Mouse (Mus musculus): ENCODE measurements around the gene Tlr6.

The Tlr6 gene

DNA sequence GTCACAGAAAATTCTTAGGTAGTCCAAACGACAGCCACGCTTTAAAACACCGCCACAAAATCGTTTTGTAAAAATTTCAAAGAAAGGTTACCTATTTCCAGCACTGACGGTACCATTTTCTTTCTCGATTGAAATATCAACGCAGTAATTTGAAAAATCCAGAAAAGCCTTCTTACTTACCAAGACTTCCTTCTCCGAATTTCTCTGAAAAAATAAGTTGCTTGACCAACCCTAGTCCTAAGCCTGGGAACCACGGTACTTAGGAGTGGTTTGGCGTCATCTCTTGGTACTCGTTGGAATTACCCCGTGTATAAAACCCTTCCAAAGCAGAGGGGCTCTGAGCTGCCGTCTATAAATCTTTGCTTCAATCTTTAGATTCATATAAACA lies at the start of gene Tlr6:
TSS of gene Tlr6 (minus strand) at position 255 of the 388 bp plus-strand sequence.
- DNase-seq (ENCODE audit: inconsistent ontology term) = no peak

DNA sequence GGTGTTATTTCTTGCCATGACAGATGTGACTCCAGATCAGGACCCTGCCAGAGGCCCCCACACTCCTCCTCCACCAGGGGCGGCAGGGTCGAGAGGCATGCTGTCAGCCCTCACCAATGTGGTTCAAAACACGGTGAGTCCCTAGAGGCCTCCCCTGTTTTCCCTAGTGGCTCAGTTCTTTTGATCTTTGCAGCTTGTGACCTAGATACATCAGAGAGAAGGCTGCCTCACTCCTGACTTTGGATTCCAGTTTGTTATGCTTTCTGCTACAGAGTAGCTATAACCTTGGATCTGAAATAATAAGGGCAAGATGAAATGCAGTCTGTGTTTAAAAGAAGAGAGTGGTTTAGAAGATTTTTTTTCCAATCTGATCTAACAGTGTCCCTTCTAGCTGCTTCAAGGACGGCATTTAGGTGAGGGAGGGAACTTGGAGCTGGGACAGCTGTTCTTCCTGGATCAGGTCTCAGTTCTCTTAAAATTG lies 46.2 kb upstream of the Tlr6 start:
- no peak for DNase-seq (ENCODE audit: inconsistent ontology term)

DNA sequence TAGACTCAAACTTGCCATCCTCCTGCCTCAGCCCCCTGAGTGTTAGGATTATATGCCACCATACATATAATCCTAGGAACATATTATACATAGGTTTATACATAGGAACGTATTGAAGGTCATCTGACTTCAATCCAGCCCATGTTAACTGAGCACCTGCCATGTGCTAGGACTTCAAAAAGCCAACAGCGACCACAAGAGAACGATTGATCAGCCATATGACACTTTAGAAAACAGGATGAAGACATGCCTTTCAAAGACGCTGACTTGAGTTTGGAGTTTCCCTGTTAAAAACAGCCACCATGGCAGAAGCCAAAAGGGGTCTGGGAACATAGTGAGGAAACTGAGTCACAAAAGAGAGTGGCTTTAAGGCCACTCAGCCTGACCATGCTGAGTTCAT lies 45.4 kb upstream of the Tlr6 start:
- no peak for DNase-seq (ENCODE audit: inconsistent ontology term)

- DNase-seq (ENCODE audit: inconsistent ontology term) = peak; percentile 76
These were observed 44.1 kb upstream of the Tlr6 start for GRCm38 (mm10) chr5:65003946-65004535.

- DNase-seq (ENCODE audit: inconsistent ontology term) = peak; percentile 54
These were observed 43.3 kb upstream of the Tlr6 start for GRCm38 (mm10) chr5:65002940-65003824.

DNA sequence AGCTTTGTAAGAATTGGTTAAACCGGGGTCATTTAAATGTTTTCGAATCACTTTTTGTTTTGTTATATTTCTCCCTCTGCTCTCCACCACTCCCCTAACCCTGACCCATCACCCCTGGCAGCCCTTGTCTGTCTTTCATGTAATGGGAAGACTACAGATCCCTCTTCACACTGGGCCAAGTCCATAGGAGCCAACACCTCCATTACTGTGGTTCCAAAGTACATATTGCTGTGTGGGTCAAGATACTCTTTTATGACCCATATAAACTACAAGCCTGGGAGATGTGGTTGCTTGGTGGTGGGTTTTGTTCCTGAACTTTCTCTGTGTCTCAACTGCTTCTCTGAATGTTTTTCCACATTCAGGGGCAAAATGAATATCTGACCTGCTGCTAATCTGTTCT lies 35.5 kb upstream of the Tlr6 start:
- DNase-seq (ENCODE audit: inconsistent ontology term) = no peak

- DNase-seq (ENCODE audit: inconsistent ontology term) = peak; percentile 93
These were observed 32.6 kb upstream of the Tlr6 start for GRCm38 (mm10) chr5:64992540-64992939.

- no peak for DNase-seq (ENCODE audit: inconsistent ontology term)
These were observed 30.0 kb upstream of the Tlr6 start for GRCm38 (mm10) chr5:64989940-64990339.

DNA sequence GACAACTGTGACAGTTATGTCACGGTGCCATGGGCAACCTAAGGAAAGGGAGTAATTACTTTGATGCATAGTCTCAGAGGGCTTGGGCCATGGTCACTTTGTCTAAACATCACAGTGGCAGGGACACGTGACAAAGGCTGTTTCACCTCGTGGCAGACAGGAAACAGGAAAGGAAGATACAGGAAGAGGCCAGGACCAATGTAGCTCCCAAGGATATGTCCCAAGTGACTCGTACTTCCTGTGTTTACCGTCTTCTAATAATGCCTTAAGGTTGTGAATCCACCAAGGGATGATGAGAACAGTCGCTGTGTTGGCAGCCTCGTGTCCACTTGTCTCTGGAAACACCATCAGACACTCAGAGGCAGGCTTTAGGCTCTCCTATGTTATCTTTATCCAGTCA lies 26.1 kb upstream of the Tlr6 start:
- no peak for DNase-seq (ENCODE audit: inconsistent ontology term)

GRCm38 (mm10) chr5:64977128-64977527 lies 17.2 kb upstream of the Tlr6 start:
- DNase-seq (ENCODE audit: inconsistent ontology term) = no peak

DNA sequence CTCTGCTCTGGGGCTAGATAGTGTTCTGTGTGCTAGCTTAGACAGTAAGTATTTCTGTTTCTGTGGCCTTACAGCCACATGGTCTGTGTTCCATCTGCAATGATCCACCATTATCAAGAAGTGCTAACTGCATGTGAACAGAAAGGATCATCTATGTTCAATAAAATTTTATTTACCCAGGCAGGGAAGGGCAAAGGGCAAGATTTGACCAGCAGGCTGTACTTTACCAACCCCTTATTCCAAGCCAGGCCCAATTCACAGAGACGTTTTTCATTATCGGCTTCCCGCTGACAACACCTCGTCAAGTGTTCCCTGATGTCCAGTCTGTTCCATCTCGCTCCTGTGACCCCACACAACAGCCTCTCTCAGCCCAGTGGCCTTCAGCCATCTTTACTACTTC lies 15.2 kb upstream of the Tlr6 start:
- DNase-seq (ENCODE audit: inconsistent ontology term) = no peak

DNA sequence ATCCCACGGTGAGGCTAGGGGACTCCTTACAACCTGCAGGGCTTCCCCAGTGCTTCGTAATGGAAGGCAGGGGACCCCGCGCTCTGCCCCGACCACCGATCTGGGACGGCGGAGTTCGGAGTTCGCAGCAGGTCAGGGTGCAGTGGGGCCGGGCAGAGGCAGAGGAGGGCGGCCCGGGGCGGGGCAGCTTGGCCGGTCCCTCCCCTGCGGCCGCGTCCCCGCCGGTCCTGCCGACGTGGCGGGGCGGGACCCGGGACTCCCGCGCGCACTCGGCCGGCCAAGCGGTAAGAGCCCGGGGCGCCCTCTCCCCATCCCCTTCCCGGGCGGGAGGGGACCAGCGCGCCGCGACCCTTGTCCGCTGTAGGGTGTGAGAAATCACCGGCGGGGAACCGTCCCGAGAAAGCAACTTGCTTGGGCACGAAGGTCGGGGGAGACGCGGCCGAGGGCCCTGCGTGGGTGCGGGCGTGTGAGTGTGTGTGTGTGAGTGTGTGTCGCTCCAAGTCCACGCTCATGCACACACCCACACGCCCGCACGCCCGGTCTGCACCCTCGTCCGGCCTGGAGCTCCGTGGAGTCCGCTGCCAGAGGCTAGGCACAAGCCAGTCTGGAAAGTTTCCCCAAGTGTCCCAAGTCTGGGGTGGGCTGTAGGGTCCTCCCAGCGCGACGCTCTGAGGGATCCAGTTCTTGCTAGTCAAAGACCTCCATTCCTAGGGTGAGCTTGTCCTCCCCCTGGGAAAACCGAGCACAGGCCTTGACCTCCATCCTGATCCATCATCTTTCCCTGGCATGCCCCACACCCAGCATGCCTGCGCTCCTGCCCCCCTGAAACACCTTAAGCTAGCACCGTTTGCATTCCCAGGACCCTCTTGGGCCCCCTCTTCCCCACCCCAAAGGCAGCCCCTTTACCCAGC lies 10.2 kb upstream of the Tlr6 start, which contains the start of gene Fam114a1:
TSS of gene Fam114a1 (plus strand) at position 211 of the 911 bp plus-strand sequence.
- DNase-seq (ENCODE audit: inconsistent ontology term) = peak; percentile 91

DNA sequence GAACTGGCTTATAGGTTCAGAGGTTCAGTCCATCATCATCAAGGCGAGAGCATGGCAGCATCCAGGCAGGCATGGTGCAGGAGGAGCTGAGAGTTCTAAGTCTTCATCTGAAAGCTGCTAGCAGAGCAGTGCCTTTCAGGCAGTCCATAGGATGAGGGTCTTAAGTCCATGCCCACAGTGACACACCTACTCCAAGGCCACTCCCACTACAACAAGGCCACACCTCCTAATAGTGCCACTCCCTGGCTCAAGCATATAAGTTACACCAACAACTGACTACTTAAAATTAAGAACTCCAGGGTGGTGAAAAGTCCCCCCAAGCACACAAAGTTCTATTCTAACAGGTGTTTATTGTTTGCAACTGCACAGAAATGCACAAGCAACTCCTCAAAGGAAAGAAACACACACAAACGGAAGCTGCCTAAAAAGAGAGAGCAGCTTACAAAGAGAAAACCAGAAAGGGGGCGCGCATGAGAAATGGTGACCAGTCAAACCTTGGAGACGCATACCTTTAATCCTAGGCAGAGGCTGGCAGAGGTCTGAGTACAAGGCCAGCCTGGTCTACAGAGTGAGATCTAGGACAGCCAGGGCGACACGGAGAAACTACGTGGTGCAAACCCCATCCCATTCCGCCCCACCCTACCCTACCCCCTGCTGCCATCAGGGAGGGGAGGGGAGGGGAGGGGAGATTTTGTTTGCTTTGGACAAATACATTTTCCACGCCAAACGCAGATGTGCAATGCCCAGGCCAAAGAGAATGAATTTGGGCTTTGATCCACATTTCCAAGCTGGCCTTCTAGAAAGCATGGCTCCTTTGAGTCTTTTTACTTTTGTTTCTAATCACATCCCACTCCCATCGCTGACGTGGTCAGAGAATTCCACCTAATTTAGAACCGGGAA lies 9.3 kb upstream of the Tlr6 start:
- DNase-seq (ENCODE audit: inconsistent ontology term) = peak; percentile 30

GRCm38 (mm10) chr5:64963735-64964134 lies 3.8 kb upstream of the Tlr6 start:
- DNase-seq (ENCODE audit: inconsistent ontology term) = no peak

GRCm38 (mm10) chr5:64963271-64963670 lies 3.4 kb upstream of the Tlr6 start:
- DNase-seq (ENCODE audit: inconsistent ontology term) = no peak

- DNase-seq (ENCODE audit: inconsistent ontology term) = no peak
These were observed 1.0 kb upstream of the Tlr6 start for GRCm38 (mm10) chr5:64960857-64961391.

DNA sequence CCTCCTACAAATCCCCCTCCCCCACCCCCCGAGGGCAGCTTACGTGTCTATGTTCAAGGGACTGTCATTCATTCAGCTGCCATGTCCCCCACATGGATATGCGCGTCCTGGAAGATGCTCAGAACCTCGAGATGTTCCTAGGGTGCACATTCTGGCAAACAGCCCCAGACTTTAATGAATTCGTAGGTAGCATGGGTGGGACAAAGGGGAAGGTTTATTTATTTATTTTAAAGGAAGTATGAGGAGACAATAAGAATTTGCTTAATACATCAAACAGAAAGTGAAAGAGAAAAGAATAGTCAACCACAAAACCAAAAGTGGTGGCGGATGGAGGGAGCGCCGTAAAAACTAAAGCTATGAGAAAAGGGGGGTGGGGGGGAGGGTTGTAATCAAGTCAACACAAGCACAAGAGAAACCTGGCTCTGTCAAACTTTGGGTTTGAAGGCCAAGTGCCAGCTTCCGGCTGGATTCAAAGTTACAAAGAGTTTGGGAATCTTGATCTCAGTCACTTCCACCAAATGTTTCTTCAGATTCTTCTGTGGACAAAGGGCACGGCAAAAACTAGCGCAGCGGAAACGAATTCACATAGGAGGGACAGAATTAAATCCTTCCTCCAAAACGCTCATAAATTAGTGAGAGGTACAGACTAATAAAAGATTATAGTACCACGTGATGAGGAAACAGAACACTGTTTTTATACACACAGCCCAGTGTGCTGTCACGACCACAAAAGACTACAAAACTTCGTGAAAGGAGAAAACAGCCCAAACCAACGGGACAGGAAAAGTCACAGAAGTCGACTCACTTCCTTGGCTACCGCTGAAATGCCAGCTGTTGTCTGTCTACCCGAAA lies 680 bp downstream of the Tlr6 start:
- DNase-seq (ENCODE audit: inconsistent ontology term) = no peak

DNA sequence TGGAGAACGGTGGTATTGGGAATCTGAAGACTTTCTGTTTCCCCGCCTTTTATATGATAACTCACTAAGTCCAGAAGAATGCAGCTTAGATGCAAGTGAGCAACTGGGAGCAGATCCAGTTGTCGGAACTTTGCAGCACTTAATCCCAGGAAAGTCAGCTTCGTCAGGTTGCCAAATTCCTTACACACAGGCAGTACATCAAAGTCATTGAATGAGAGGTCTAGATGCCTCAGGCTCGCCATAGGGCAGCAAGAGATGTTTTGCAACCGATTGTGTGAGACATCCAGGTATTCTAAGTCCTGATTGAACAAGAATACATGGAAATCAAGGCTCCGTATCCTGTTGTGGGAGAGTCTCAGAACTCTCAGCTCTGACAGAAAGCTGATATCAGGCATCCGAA lies 5.0 kb downstream of the Tlr6 start:
- DNase-seq (ENCODE audit: inconsistent ontology term) = no peak

DNA sequence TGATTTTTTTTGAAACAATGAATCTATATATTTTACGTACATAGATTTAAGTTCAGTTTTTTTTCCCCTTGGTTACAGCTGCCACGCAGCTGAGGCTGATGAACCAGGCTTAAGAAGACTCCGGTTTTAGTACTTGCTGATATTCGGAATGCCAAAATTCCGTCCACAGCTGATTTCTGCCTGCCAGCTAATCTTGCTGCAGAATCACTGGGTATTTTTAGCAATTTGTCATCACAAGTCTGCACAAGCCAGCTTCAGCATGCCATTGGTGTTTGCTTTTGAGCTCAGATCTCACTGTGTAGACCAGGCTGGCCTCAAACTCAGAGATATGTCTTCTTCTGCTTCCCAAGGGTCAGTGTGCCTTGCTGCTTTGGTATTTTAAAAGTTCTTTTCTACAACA lies 8.4 kb downstream of the Tlr6 start:
- DNase-seq (ENCODE audit: inconsistent ontology term) = no peak

DNA sequence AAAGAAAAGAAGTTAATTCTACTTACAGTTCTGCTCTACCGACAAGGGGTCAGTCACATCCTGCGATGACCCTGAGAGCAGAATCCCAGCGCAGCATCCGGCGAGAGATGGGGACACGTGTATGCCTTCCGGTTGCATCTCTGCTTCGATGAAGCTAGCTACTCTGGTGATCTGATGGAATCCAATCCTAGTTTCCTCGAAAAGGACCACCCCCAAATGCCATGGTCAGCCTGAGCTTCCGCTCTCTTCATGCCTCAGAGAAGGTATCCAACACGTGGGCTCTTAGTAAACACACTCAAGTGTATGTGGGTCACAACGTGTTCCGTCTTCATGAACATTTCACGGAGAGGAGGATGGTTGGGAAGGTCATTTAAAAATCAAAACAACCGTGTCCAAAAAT lies 27.1 kb downstream of the Tlr6 start:
- DNase-seq (ENCODE audit: inconsistent ontology term) = no peak

All from Muller cell, postnatal 12 days (primary cell).